Mouse (Mus musculus) liver, adult 10 weeks (tissue): ENCODE data around the gene Fcgr1. TPM values are rescaled to one million over a fixed set of nuclear protein-coding genes. Genes with fewer than 3 reads are reported as not detected.

Experiments
- polyA plus RNA-seq: library from polyadenylated mRNA; stranded (reverse); fragments of 350-450 nt; fragmentation: Illumina TruSeq; extraction: RNeasy Lipid Tissue Mini Kit (QIAGEN cat#74804); gene quantifications from one replicate; pipeline ENCODE4 v1.2.3, GENCODE M21; 2014; ENCODE audit warnings: low read depth, low replicate concordance

Fcgr1 gene
- polyA plus RNA-seq: 1.2 TPM

DNA sequence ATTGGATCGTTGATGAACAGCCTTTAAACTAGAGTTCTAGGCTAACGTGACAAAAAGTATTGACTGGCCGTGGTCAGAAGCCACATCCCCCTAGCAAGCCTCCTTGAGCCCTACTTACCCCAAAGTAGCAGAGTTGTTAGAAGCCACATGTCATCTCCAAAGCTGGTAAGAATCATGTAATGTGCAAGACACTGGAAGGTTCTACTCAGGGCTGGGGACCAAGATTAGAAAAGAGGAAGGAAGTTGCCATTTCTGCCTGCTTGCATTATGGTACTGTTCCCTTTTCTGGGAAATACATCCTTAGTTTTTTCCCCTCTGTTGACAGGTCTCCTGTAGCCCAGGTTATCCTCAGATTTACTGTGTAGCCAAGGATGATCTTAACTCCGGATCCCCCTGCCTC lies at the start of gene Fcgr1:
Gene Fcgr1 (minus strand): TSS at position 183 of the 400 bp plus-strand sequence.

GRCm38 (mm10) chr3:96269511-96270474 lies 24.0 kb downstream of the Fcgr1 start, which contains the start of gene Hist2h2bb:
TSS of gene Hist2h2bb (plus strand) at chr3:96269752.

DNA sequence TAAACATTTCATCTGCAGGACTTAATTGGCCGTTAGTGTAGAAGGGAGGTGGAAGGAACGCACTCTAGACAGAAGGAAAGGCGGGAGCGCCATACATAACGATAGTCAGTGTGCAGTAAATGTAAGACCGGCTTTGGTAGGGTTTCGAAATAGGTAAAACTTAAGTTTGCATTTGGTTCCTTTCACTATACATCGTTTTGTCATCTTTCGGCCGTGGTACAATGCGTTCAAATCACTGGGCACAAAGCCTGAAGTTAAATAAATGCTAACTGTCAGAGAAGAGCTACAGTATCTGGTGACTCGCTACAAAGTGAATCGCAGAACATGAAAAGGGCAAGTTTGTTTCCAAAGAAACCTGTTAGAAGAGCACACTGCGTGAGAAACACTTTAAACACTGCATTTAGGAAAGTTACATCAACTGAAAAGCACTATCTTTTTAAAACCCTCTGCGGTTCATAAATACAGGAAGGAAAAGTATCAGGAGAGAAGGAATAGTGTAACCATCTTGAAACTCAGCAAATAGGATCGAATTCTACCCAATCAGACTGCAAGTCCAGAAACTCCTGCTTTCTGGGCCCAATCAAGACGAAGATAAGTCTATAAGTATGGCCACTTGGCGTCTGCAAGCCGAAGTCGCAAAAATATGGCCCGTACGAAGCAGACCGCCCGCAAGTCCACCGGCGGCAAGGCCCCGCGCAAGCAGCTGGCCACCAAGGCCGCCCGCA lies 25.6 kb downstream of the Fcgr1 start, which contains the start of gene Hist2h3b:
Gene Hist2h3b (plus strand): TSS at position 604 of the 725 bp plus-strand sequence.

DNA sequence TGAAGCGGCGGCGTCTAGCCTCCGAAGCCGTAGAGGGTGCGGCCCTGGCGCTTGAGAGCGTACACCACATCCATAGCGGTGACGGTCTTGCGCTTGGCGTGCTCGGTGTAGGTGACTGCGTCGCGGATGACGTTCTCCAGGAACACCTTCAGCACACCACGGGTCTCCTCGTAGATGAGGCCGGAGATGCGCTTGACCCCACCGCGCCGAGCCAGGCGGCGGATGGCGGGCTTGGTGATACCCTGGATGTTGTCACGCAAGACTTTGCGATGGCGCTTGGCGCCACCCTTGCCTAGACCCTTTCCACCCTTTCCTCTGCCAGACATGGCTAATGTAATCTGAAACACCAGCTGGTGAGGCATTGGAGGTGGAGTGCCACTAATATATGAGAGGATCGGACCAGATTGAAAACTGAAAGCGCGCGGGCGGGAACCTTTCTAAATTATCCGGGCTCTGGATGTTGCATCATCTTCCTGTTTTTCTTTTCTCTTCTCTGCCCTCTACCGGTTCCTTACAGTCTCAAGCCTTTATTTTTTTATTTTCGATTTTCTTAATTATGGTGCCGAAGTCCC lies 30.7 kb downstream of the Fcgr1 start, which contains the start of gene Hist2h4:
Gene Hist2h4 (minus strand): TSS at position 333 of the 572 bp plus-strand sequence.

DNA sequence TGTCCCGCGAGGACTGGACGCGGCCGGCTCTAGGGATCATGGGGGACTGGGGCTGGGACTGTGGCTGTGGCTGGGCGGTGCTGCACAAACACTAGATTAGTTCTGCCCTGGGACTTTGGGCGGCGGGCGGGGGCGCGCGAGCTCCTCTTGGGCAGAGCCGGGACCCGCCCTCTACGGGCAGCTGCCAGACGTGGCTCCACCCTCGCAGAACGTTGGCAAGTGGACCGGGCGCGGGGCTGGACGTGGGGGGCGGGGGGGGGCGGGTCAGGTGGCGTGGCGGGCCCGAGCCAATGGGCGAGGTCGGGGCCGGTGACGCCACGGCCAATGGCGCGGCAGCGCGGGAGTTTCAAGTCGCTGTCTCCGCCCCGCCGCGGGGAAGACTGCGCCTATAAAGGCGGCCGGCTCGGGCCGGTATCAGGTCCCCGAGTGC lies 47.3 kb downstream of the Fcgr1 start, which contains the start of gene Hist2h3c1:
Gene Hist2h3c1 (plus strand): TSS at position 259 of the 430 bp plus-strand sequence.

GRCm38 (mm10) chr3:96245003-96245886 lies 48.5 kb downstream of the Fcgr1 start, which contains the start of gene Hist2h2aa1:
TSS of gene Hist2h2aa1 (plus strand) at chr3:96245497.

DNA sequence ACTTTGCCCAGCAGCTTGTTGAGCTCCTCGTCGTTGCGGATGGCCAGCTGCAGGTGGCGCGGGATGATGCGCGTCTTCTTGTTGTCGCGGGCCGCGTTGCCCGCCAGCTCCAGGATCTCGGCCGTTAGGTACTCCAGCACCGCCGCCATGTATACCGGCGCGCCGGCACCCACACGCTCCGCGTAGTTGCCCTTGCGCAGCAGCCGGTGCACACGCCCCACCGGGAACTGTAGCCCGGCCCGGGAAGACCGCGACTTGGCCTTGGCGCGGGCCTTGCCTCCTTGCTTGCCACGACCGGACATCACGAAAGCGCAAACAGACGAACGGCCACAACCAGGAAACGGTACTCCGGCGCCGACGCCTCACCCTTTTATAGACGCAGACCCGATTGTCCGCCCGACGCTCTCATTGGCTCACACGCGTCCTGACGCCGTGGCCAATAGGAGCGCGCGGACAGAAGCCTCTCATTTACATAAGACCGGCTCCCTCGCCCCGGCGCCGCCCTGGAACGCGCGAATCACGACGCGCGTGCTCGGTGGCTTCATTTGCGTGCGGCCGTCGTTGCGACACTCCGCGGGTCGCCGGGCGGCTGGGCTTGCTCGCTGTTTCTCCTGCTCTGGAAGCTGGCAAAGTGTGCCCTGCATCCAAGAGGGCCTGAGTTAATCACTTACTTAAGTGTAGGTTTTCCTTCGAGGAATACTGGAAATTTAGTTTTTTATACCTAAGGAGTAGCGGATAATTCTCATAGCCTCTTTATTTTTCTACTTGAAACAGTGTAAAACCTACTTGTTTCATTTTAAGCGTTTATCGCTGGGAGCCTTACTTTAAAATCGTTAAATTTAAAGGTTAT lies 53.6 kb downstream of the Fcgr1 start, which contains the start of gene Hist2h2aa2:
Gene Hist2h2aa2 (minus strand): TSS at position 328 of the 850 bp plus-strand sequence.

DNA sequence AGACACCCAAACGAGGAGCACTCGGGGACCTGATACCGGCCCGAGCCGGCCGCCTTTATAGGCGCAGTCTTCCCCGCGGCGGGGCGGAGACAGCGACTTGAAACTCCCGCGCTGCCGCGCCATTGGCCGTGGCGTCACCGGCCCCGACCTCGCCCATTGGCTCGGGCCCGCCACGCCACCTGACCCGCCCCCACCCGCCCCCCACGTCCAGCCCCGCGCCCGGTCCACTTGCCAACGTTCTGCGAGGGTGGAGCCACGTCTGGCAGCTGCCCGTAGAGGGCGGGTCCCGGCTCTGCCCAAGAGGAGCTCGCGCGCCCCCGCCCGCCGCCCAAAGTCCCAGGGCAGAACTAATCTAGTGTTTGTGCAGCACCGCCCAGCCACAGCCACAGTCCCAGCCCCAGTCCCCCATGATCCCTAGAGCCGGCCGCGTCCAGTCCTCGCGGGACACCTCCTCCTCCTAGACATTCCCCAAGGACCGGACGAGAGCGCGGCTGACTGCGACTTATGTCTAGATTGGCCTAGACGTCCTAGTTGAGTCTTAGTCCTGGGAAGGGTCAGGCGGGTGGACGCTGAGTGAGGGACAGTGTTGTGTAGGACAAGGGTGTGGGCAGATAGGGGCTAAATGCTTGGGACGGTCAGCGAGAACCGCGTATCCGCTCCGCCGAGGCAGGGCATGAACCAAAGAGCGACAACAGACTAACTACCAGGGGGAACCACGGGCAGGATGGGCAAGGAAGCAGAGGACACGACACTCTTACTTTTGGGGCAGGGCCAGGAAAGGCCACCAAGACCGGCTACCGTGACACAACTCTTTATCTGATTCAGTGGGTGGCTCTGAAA lies 54.6 kb downstream of the Fcgr1 start, which contains the start of gene Hist2h3c2:
Gene Hist2h3c2 (minus strand): TSS at position 174 of the 840 bp plus-strand sequence.

Other genes starting within 250 kb of the Fcgr1 start
- 18.5 TPM for gene Vps45, start 235.5 kb downstream of the Fcgr1 start, polyA plus RNA-seq
- gene Otud7b, start 189.4 kb downstream of the Fcgr1 start, polyA plus RNA-seq: 9.9 TPM
- 1.4 TPM for gene Mtmr11, start 132.0 kb downstream of the Fcgr1 start, polyA plus RNA-seq
- gene Sf3b4, start 121.6 kb downstream of the Fcgr1 start, polyA plus RNA-seq: 4.1 TPM
- not detected for gene Sv2a, start 112.8 kb downstream of the Fcgr1 start, polyA plus RNA-seq
- gene Bola1, start 74.3 kb downstream of the Fcgr1 start, polyA plus RNA-seq: 3.3 TPM
- gene Hist2h2ab, start 74.1 kb downstream of the Fcgr1 start, polyA plus RNA-seq: not detected
- gene Hist2h2ac, start 73.1 kb downstream of the Fcgr1 start, polyA plus RNA-seq: not detected
- gene Hist2h2be, start 72.8 kb downstream of the Fcgr1 start, polyA plus RNA-seq: 2.7 TPM
- gene Hist2h3c2, start 54.8 kb downstream of the Fcgr1 start, polyA plus RNA-seq: 2.9 TPM
- gene Hist2h2aa2, start 53.7 kb downstream of the Fcgr1 start, polyA plus RNA-seq: not detected
- gene Hist2h2aa1, start 48.5 kb downstream of the Fcgr1 start, polyA plus RNA-seq: not detected
- gene Hist2h3c1, start 47.3 kb downstream of the Fcgr1 start, polyA plus RNA-seq: 21.3 TPM
- gene Hist2h4, start 30.7 kb downstream of the Fcgr1 start, polyA plus RNA-seq: 0.48 TPM
- gene Hist2h3b, start 25.3 kb downstream of the Fcgr1 start, polyA plus RNA-seq: not detected
- gene Hist2h2bb, start 24.2 kb downstream of the Fcgr1 start, polyA plus RNA-seq: not detected
- not detected for gene BC107364, start 158.3 kb upstream of the Fcgr1 start, polyA plus RNA-seq
- gene Hfe2, start 231.2 kb upstream of the Fcgr1 start, polyA plus RNA-seq: 65.1 TPM